Mouse (Mus musculus) midbrain, embryonic 16.5 days (tissue): ENCODE measurements around the gene Supt3. TPM values are rescaled to one million over a fixed set of nuclear protein-coding genes. Genes with fewer than 3 reads are reported as not detected.
A peak's percentile ranks its signal among the peaks of the same experiment; 100 is the strongest.

Experiments used
- ATAC-seq: fragments of 200-750 bp; cut with Nextera tagmentation; 2 replicates; pipeline ENCODE4 v1.8.0; 2017; ENCODE audit warnings: moderate TSS enrichment
- H3K27ac ChIP-seq: fragments of 300-500 bp; sonication (generic); 2 replicates; pipeline ENCODE4 v1.5.1; 2014; ENCODE audit warnings: mild to moderate bottlenecking, low read length, mixed read lengths
- H3K27me3 ChIP-seq: fragments of 300-500 bp; sonication (generic); 2 replicates; pipeline ENCODE4 v1.6.1; 2014; ENCODE audit warnings: low read depth, low read length, mixed read lengths; ENCODE audit not compliant: control insufficient read depth, insufficient read depth
- H3K36me3 ChIP-seq: fragments of 300-500 bp; sonication (generic); 2 replicates; pipeline ENCODE4 v1.6.1; 2014; ENCODE audit warnings: mild to moderate bottlenecking, low read length, moderate library complexity, mixed read lengths; ENCODE audit not compliant: control insufficient read depth, insufficient read depth
- H3K4me1 ChIP-seq: fragments of 300-500 bp; sonication (generic); 2 replicates; pipeline ENCODE4 v1.6.1; 2014; ENCODE audit warnings: mild to moderate bottlenecking, low read length, mixed read lengths; ENCODE audit not compliant: control insufficient read depth, insufficient read depth
- H3K4me2 ChIP-seq: fragments of 300-500 bp; sonication (generic); 2 replicates; pipeline ENCODE4 v1.6.1; 2014; ENCODE audit warnings: mild to moderate bottlenecking, low read length, mixed read lengths
- H3K4me3 ChIP-seq: fragments of 300-500 bp; sonication (generic); 2 replicates; pipeline ENCODE4 v1.5.1; 2014; ENCODE audit warnings: low read depth, mild to moderate bottlenecking, low read length, moderate library complexity, mixed read lengths
- H3K9ac ChIP-seq: fragments of 300-500 bp; sonication (generic); 2 replicates; pipeline ENCODE4 v1.6.1; 2014; ENCODE audit warnings: low read depth, low read length, mixed read lengths
- H3K9me3 ChIP-seq: fragments of 300-500 bp; sonication (generic); replicated peaks from 2 replicates; pipeline ENCODE4 v1.6.1; 2014; ENCODE audit warnings: mild to moderate bottlenecking, low read length, mixed read lengths; ENCODE audit not compliant: control insufficient read depth, poor library complexity, severe bottlenecking
- WGBS: fragments of 180-500 bp; shearing (Covaris S2); extraction: QIAGEN DNeasy Blood & Tissue Kit; methylation state at CpG from one replicate; pipeline ENCODE4 v1.1.7; 2014; 5-methylcytosine and 5-hydroxymethylcytosine counted together
- polyA plus RNA-seq: library from polyadenylated mRNA; unstranded; fragments of >200 nt; fragmentation: Nextera tagmentation; extraction: Ambion mirVana; gene quantifications from 2 replicates; pipeline ENCODE4 v1.2.1, GENCODE M21; 2015

Gene Supt3
- polyA plus RNA-seq, 1 experiment from 2014 or later = 21.8 TPM

- Histone ChIP-seq H3K27me3 (no peaks in the 10 kb centered on the region), H3K9me3 (no peaks in the 10 kb centered on the region), H3K9ac (no peak overlapping the region), H3K4me2 (no peak overlapping the region), H3K27ac (no peak overlapping the region), H3K4me3 (no peak overlapping the region), H3K4me1 (no peaks in the 10 kb centered on the region; the same call in 1 of the 2 replicates), H3K36me3 (no peaks in the 10 kb centered on the region)
- WGBS = 88% methylated on average over 2 of the region's 2 CpGs
- no peak for ATAC-seq
These were observed 4.4 kb upstream of the Supt3 start for GRCm38 (mm10) chr17:44772576-44772975.

- Histone ChIP-seq H3K4me2 (peak overlapping the region; percentile 72), H3K27ac (peak overlapping the region; percentile 92), H3K4me3 (peak overlapping the region; percentile 89), H3K9ac (peak overlapping the region; percentile 97), H3K4me1 (peaks cover 6% of the 10 kb centered on the region), H3K36me3 (no peaks in the 10 kb centered on the region), H3K9me3 (no peaks in the 10 kb centered on the region), H3K27me3 (no peaks in the 10 kb centered on the region)
- WGBS = 1% methylated on average over 29 of the region's 35 CpGs
- ATAC-seq = peak; percentile 91
These were observed 419 bp downstream of the Supt3 start for GRCm38 (mm10) chr17:44777337-44777804.

GRCm38 (mm10) chr17:44778141-44778540 lies 1.2 kb downstream of the Supt3 start:
- Histone ChIP-seq H3K27ac (no peak overlapping the region), H3K36me3 (no peaks in the 10 kb centered on the region), H3K9ac (peak overlapping the region; percentile 97; the same call in 1 of the 2 replicates), H3K4me3 (peak overlapping the region; percentile 89), H3K4me1 (peaks cover 6% of the 10 kb centered on the region), H3K9me3 (no peaks in the 10 kb centered on the region), H3K27me3 (no peaks in the 10 kb centered on the region), H3K4me2 (peak overlapping the region; percentile 72)
- 69% methylated on average over 5 of the region's 5 CpGs for WGBS
- ATAC-seq = no peak

- Histone ChIP-seq H3K27ac (no peak overlapping the region), H3K4me3 (no peak overlapping the region), H3K9me3 (no peaks in the 10 kb centered on the region), H3K27me3 (no peaks in the 10 kb centered on the region), H3K4me1 (peaks cover 6% of the 10 kb centered on the region), H3K4me2 (no peak overlapping the region), H3K36me3 (no peaks in the 10 kb centered on the region), H3K9ac (no peak overlapping the region)
- ATAC-seq = no peak
- WGBS = 67% methylated on average over 4 of the region's 4 CpGs
These were observed 3.4 kb downstream of the Supt3 start for GRCm38 (mm10) chr17:44780353-44780752.

GRCm38 (mm10) chr17:44782366-44782765 lies 5.4 kb downstream of the Supt3 start:
- Histone ChIP-seq H3K36me3 (no peaks in the 10 kb centered on the region), H3K9ac (no peak overlapping the region), H3K27ac (no peak overlapping the region), H3K27me3 (no peaks in the 10 kb centered on the region), H3K9me3 (no peaks in the 10 kb centered on the region), H3K4me1 (peaks cover 6% of the 10 kb centered on the region), H3K4me2 (no peak overlapping the region), H3K4me3 (no peak overlapping the region)
- no peak for ATAC-seq
- WGBS = 96% methylated on average over 4 of the region's 4 CpGs

- Histone ChIP-seq H3K4me1 (peaks cover 3% of the 10 kb centered on the region), H3K4me2 (no peak overlapping the region), H3K9ac (no peak overlapping the region), H3K27me3 (no peaks in the 10 kb centered on the region), H3K36me3 (no peaks in the 10 kb centered on the region), H3K27ac (no peak overlapping the region), H3K4me3 (no peak overlapping the region), H3K9me3 (no peaks in the 10 kb centered on the region)
- WGBS = 82% methylated on average over 2 of the region's 2 CpGs
- no peak for ATAC-seq
These were observed 6.2 kb downstream of the Supt3 start for GRCm38 (mm10) chr17:44783143-44783542.

GRCm38 (mm10) chr17:44788982-44789747 lies 12.2 kb downstream of the Supt3 start:
- H3K4me1 ChIP-seq = no peaks in the 10 kb centered on the region
- no peak overlapping the region for H3K4me3 ChIP-seq
- no peak overlapping the region for H3K9ac ChIP-seq
- 55% methylated on average over 5 of the region's 5 CpGs for WGBS
- no peak for ATAC-seq
- H3K27ac ChIP-seq = no peak overlapping the region
- no peak overlapping the region for H3K4me2 ChIP-seq
- peaks cover 5% of the 10 kb centered on the region; the same call in 1 of the 2 replicates for H3K36me3 ChIP-seq
- H3K9me3 ChIP-seq = no peaks in the 10 kb centered on the region
- no peaks in the 10 kb centered on the region for H3K27me3 ChIP-seq

GRCm38 (mm10) chr17:44792218-44792917 lies 15.4 kb downstream of the Supt3 start:
- Histone ChIP-seq H3K4me3 (no peak overlapping the region), H3K36me3 (peaks cover 5% of the 10 kb centered on the region; the same call in 1 of the 2 replicates), H3K4me2 (no peak overlapping the region), H3K9me3 (no peaks in the 10 kb centered on the region), H3K27ac (no peak overlapping the region), H3K4me1 (no peaks in the 10 kb centered on the region), H3K9ac (no peak overlapping the region), H3K27me3 (no peaks in the 10 kb centered on the region)
- WGBS = 94% methylated on average over 12 of the region's 12 CpGs
- ATAC-seq = no peak

- H3K9ac ChIP-seq = no peak overlapping the region
- H3K27ac ChIP-seq = no peak overlapping the region
- H3K36me3 ChIP-seq = no peaks in the 10 kb centered on the region; the same call in 1 of the 2 replicates
- H3K9me3 ChIP-seq = no peaks in the 10 kb centered on the region
- no peak for ATAC-seq
- H3K27me3 ChIP-seq = no peaks in the 10 kb centered on the region
- no peaks in the 10 kb centered on the region for H3K4me1 ChIP-seq
- WGBS = 40% methylated on average over 3 of the region's 3 CpGs
- H3K4me2 ChIP-seq = no peak overlapping the region
- H3K4me3 ChIP-seq = no peak overlapping the region
These were observed 20.4 kb downstream of the Supt3 start for GRCm38 (mm10) chr17:44797331-44797730.
